Mouse (Mus musculus): ENCODE data around the gene Slc2a5. TPM values are rescaled to one million over a fixed set of nuclear protein-coding genes. Genes with fewer than 3 reads are reported as not detected.

The Slc2a5 gene
- polyA plus RNA-seq, 1 experiment from 2014 or later, result 0.74 TPM

GRCm38 (mm10) chr4:150140346-150140745 lies 21.3 kb downstream of the Slc2a5 start:
- Histone ChIP-seq H3K27me3 (no peaks in the 10 kb centered on the region), H3K9ac (no peak overlapping the region), H3K4me2 (no peak overlapping the region), H3K4me3 (no peak overlapping the region), H3K9me3 (replicated peaks) (no peaks in the 10 kb centered on the region), H3K36me3 (no peaks in the 10 kb centered on the region), H3K27ac (no peak overlapping the region), H3K4me1 (replicated peaks) (peaks cover 11% of the 10 kb centered on the region)
- no peak for ATAC-seq (replicated peaks; ENCODE audit: insufficient number of reproducible peaks, insufficient read depth, low FRiP score, low read depth)
- WGBS, result 81% methylated on average over 7 of the region's 7 CpGs

- H3K4me2 ChIP-seq, result no peak overlapping the region
Measured at GRCm38 (mm10) chr4:150144242-150144641, 25.2 kb downstream of the Slc2a5 start.

GRCm38 (mm10) chr4:150146286-150146685 lies 27.2 kb downstream of the Slc2a5 start:
- H3K27me3 ChIP-seq, result no peaks in the 10 kb centered on the region
- no peaks in the 10 kb centered on the region for H3K9me3 ChIP-seq (replicated peaks)
- H3K4me3 ChIP-seq, result no peak overlapping the region
- WGBS, result 70% methylated on average over 4 of the region's 4 CpGs
- no peak overlapping the region for H3K27ac ChIP-seq
- H3K9ac ChIP-seq, result no peak overlapping the region
- H3K36me3 ChIP-seq, result no peaks in the 10 kb centered on the region
- no peak for ATAC-seq (replicated peaks; ENCODE audit: insufficient number of reproducible peaks, insufficient read depth, low FRiP score, low read depth)
- H3K4me1 ChIP-seq (replicated peaks), result no peaks in the 10 kb centered on the region
- no peak overlapping the region for H3K4me2 ChIP-seq

More at GRCm38 (mm10) chr4:150144242-150144641, 25.2 kb downstream of the Slc2a5 start:
- 21% methylated on average over 12 of the region's 12 CpGs for WGBS
- Histone ChIP-seq H3K9ac (no peak overlapping the region), H3K4me1 (replicated peaks) (no peaks in the 10 kb centered on the region), H3K36me3 (no peaks in the 10 kb centered on the region), H3K9me3 (replicated peaks) (no peaks in the 10 kb centered on the region), H3K27me3 (no peaks in the 10 kb centered on the region), H3K4me3 (no peak overlapping the region), H3K27ac (no peak overlapping the region)
- ATAC-seq (replicated peaks; ENCODE audit: insufficient number of reproducible peaks, insufficient read depth, low FRiP score, low read depth), result no peak

DNA sequence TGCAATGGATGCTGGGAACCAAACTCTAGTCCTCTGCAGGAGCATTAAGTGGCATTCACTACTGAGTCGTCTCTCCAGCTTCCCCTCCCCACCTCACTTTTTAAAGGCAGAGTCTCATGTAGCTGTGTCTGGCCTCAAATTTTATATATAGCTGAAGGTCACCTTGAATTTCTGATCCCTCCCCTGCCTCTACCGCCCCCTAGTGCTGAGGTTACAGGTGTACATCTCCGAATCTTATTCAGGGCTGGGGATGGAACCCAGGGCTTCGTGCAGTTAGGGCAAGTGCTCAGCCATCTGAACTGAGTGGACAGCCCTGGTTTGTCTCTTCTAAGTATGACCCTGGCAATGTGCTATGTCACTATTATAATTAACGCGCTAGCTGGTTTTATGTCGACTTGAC lies 32.0 kb downstream of the Slc2a5 start:
- no peak overlapping the region for H3K4me2 ChIP-seq
- H3K4me1 ChIP-seq (replicated peaks), result peaks cover 5% of the 10 kb centered on the region; the same call in 1 of the 2 replicates
- no peaks in the 10 kb centered on the region for H3K36me3 ChIP-seq
- no peak overlapping the region for H3K27ac ChIP-seq
- no peaks in the 10 kb centered on the region for H3K27me3 ChIP-seq
- no peak overlapping the region for H3K4me3 ChIP-seq
- no peaks in the 10 kb centered on the region for H3K9me3 ChIP-seq (replicated peaks)
- no peak overlapping the region for H3K9ac ChIP-seq
- no peak for ATAC-seq (replicated peaks; ENCODE audit: insufficient number of reproducible peaks, insufficient read depth, low FRiP score, low read depth)
- 70% methylated on average over 7 of the region's 7 CpGs for WGBS

- Histone ChIP-seq H3K36me3 (no peaks in the 10 kb centered on the region), H3K4me2 (no peak overlapping the region), H3K9me3 (replicated peaks) (no peaks in the 10 kb centered on the region), H3K27me3 (no peaks in the 10 kb centered on the region), H3K27ac (no peak overlapping the region), H3K4me1 (replicated peaks) (peaks cover 5% of the 10 kb centered on the region; the same call in 1 of the 2 replicates), H3K4me3 (no peak overlapping the region), H3K9ac (no peak overlapping the region)
- no peak for ATAC-seq (replicated peaks; ENCODE audit: insufficient number of reproducible peaks, insufficient read depth, low FRiP score, low read depth)
- 59% methylated on average over 8 of the region's 8 CpGs for WGBS
Measured at GRCm38 (mm10) chr4:150152483-150152882, 33.4 kb downstream of the Slc2a5 start.

GRCm38 (mm10) chr4:150155301-150155700 lies 36.2 kb downstream of the Slc2a5 start:
- H3K9ac ChIP-seq, result no peak overlapping the region
- ATAC-seq (replicated peaks; ENCODE audit: insufficient number of reproducible peaks, insufficient read depth, low FRiP score, low read depth), result no peak
- H3K4me3 ChIP-seq, result no peak overlapping the region
- 0 out of 2 replicates have a peak, but pooled peaks cover 4% of the 10 kb centered on the region for H3K27me3 ChIP-seq
- H3K4me1 ChIP-seq (replicated peaks), result peaks cover 5% of the 10 kb centered on the region; the same call in 1 of the 2 replicates
- no peak overlapping the region for H3K4me2 ChIP-seq
- no peak overlapping the region for H3K27ac ChIP-seq
- 79% methylated on average over 4 of the region's 4 CpGs for WGBS
- H3K36me3 ChIP-seq, result no peaks in the 10 kb centered on the region
- no peaks in the 10 kb centered on the region for H3K9me3 ChIP-seq (replicated peaks)

GRCm38 (mm10) chr4:150155731-150156130 lies 36.6 kb downstream of the Slc2a5 start:
- WGBS, result 73% methylated on average over 4 of the region's 4 CpGs
- no peaks in the 10 kb centered on the region for H3K36me3 ChIP-seq
- no peak overlapping the region for H3K9ac ChIP-seq
- H3K27ac ChIP-seq, result no peak overlapping the region
- no peaks in the 10 kb centered on the region for H3K9me3 ChIP-seq (replicated peaks)
- 0 out of 2 replicates have a peak, but pooled peaks cover 4% of the 10 kb centered on the region for H3K27me3 ChIP-seq
- peaks cover 5% of the 10 kb centered on the region; the same call in 1 of the 2 replicates for H3K4me1 ChIP-seq (replicated peaks)
- no peak for ATAC-seq (replicated peaks; ENCODE audit: insufficient number of reproducible peaks, insufficient read depth, low FRiP score, low read depth)
- H3K4me2 ChIP-seq, result no peak overlapping the region
- H3K4me3 ChIP-seq, result no peak overlapping the region

DNA sequence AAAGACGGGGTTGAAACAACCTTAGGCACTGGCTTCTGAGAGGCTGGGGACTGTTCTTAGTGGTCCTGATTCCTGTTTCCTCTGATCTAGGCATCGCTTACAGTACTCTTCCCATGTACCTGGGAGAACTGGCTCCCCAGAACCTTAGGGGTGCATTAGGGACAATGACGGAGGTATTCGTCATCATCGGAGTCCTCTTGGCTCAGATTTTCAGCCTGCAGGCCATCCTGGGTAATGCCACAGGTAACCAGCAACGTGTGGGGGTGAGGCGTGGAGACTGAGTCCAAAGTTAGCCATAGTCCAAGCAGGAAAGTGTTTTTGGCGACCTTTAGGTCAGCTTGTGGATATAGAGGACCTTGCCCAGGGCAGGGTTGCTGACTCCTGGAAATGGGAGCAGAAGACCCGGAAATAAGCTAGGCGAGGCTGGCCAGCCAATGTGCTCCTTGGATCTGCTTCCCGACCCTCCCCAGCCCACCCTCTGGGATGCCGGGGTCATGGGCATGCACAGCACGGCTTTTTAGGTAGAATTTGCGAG lies 38.3 kb downstream of the Slc2a5 start:
- no peak for ATAC-seq (replicated peaks; ENCODE audit: insufficient number of reproducible peaks, insufficient read depth, low FRiP score, low read depth)
- Histone ChIP-seq H3K4me3 (no peak overlapping the region), H3K4me2 (no peak overlapping the region), H3K9me3 (replicated peaks) (no peaks in the 10 kb centered on the region), H3K36me3 (no peaks in the 10 kb centered on the region), H3K27me3 (0 out of 2 replicates have a peak, but pooled peaks cover 4% of the 10 kb centered on the region), H3K4me1 (replicated peaks) (peaks cover 3% of the 10 kb centered on the region; the same call in 1 of the 2 replicates), H3K9ac (no peak overlapping the region), H3K27ac (no peak overlapping the region)
- 65% methylated on average over 14 of the region's 14 CpGs for WGBS

DNA sequence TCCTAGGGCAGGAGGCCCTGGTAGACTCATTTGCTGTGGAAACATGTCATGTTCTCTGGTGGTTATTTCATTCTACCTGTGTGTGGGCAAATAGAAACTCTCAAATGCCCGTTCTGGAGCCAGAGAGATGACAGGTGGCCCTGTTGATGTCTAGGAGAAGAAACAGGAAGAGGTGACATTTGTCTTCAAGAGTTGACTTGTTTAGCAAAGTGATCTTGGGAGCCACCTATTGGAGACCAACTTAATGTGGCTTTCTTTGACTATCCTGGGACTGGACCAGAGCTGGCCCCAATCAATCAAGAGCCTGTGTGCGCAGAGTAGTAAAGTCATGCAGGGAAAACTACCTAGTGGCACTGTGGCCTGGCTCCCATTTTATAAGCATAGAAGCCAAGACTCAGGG lies 40.4 kb downstream of the Slc2a5 start:
- H3K4me3 ChIP-seq, result no peak overlapping the region
- no peaks in the 10 kb centered on the region for H3K36me3 ChIP-seq
- no peak for ATAC-seq (replicated peaks; ENCODE audit: insufficient number of reproducible peaks, insufficient read depth, low FRiP score, low read depth)
- H3K4me2 ChIP-seq, result no peak overlapping the region
- WGBS, result 67% methylated on average over 2 of the region's 2 CpGs
- no peak overlapping the region for H3K9ac ChIP-seq
- no peak overlapping the region for H3K27ac ChIP-seq
- H3K4me1 ChIP-seq (replicated peaks), result no peaks in the 10 kb centered on the region
- H3K27me3 ChIP-seq, result 0 out of 2 replicates have a peak, but pooled peaks cover 4% of the 10 kb centered on the region
- H3K9me3 ChIP-seq (replicated peaks), result 0 out of 2 replicates have a peak, but pooled peaks cover 5% of the 10 kb centered on the region

DNA sequence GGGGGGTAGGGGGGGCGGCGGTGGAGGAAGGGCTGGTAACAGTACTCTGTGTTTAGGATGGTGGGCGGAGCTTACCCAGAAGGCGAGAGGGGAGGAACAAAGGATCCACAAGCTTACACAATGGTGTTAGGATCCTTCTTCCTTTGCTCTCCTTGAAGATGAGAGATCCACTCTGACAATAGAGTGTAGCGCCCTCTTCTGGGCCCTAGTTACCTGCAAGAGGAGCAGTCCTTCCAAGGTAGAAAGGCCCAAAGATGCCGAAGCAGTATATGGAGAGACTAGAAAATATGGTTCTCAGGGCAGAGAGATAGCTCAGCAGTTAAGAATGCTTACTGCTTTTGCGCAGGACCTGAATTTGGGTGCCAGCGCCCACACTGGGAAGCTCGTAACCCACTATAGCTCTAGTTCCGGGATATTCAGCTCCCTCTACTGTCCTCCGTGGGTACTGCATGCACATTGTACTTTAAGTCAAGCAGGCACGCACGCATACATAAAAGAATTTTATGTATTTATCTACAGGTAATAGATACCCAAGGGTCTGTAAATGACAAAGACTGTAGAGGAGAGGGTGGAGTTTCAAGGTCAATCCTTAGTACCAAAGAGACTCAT lies 43.6 kb downstream of the Slc2a5 start:
- Histone ChIP-seq H3K27ac (no peak overlapping the region), H3K4me2 (no peak overlapping the region), H3K36me3 (no peaks in the 10 kb centered on the region), H3K27me3 (0 out of 2 replicates have a peak, but pooled peaks cover 4% of the 10 kb centered on the region), H3K4me1 (replicated peaks) (no peaks in the 10 kb centered on the region), H3K9me3 (replicated peaks) (0 out of 2 replicates have a peak, but pooled peaks cover 5% of the 10 kb centered on the region), H3K4me3 (no peak overlapping the region), H3K9ac (no peak overlapping the region)
- 65% methylated on average over 13 of the region's 13 CpGs for WGBS
- ATAC-seq (replicated peaks; ENCODE audit: insufficient number of reproducible peaks, insufficient read depth, low FRiP score, low read depth), result no peak

GRCm38 (mm10) chr4:150164875-150165274 lies 45.8 kb downstream of the Slc2a5 start:
- no peak overlapping the region for H3K9ac ChIP-seq
- WGBS, result 34% methylated on average over 13 of the region's 13 CpGs
- 0 out of 2 replicates have a peak, but pooled peaks cover 5% of the 10 kb centered on the region for H3K9me3 ChIP-seq (replicated peaks)
- no peak overlapping the region for H3K4me3 ChIP-seq
- ATAC-seq (replicated peaks; ENCODE audit: insufficient number of reproducible peaks, insufficient read depth, low FRiP score, low read depth), result no peak
- no peaks in the 10 kb centered on the region for H3K4me1 ChIP-seq (replicated peaks)
- H3K27ac ChIP-seq, result no peak overlapping the region
- H3K4me2 ChIP-seq, result 0 out of 2 replicates have a peak overlapping the region, but pooled peaks have one; percentile 1
- H3K36me3 ChIP-seq, result no peaks in the 10 kb centered on the region
- no peaks in the 10 kb centered on the region for H3K27me3 ChIP-seq

DNA sequence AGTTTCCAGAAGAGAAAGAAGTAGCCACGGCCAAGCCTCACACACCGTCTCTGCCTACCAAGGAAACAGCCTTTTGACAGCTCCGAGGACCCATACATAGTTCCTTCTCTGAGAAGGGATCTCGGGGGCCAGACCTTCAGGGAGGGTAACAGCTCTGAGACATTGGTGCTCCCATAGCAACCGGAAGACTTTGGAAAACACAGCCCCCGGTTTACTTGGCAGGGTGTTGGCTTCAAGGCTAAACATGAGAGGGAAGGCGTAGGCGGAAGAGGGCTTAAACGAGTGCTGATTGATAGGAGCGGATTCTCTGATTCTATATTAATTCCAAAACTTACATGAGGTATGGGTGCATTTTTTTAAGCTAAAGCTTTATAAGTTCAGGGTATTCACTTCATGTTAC lies 49.3 kb downstream of the Slc2a5 start:
- no peak overlapping the region for H3K27ac ChIP-seq

More for the DNA sequence above, 49.3 kb downstream of the Slc2a5 start:
- 58% methylated on average over 10 of the region's 10 CpGs for WGBS
- Histone ChIP-seq H3K4me1 (replicated peaks) (no peaks in the 10 kb centered on the region), H3K36me3 (no peaks in the 10 kb centered on the region), H3K4me3 (no peak overlapping the region), H3K4me2 (no peak overlapping the region), H3K9me3 (replicated peaks) (no peaks in the 10 kb centered on the region), H3K27me3 (no peaks in the 10 kb centered on the region), H3K9ac (no peak overlapping the region)
- ATAC-seq (replicated peaks; ENCODE audit: insufficient number of reproducible peaks, insufficient read depth, low FRiP score, low read depth), result no peak

All from heart, embryonic 15.5 days (tissue).